Mouse (Mus musculus) adrenal gland, postnatal 36 days (tissue): ENCODE data around the gene Rhcg. TPM values are rescaled to one million over a fixed set of nuclear protein-coding genes. Genes with fewer than 3 reads are reported as not detected.

Experiments
- DNase-seq, 2 experiments: peaks; one replicate each; pipeline ENCODE4 v3.0.0; 2021; ENCODE audit warnings: mixed read lengths in 1 of 2
- total RNA-seq, 2 experiments: library from RNA; stranded (reverse); gene quantifications; 2 replicates each; pipeline ENCODE4 v1.2.3; 2021

Gene Rhcg
- total RNA-seq, 2 experiments from 2014 or later = 16.5 to 56.2 TPM

GRCm38 (mm10) chr7:79552702-79553101 lies 64.8 kb downstream of the Rhcg start:
- peak; percentile 12 to 32 for DNase-seq

- no peak for DNase-seq
Measured at GRCm38 (mm10) chr7:79548893-79549555, 68.4 kb downstream of the Rhcg start.

GRCm38 (mm10) chr7:79547092-79547491 lies 70.4 kb downstream of the Rhcg start:
- peak; percentile 88 to 89 for DNase-seq

GRCm38 (mm10) chr7:79545066-79545400 lies 72.4 kb downstream of the Rhcg start:
- DNase-seq = no peak

- DNase-seq = no peak
Measured at GRCm38 (mm10) chr7:79544281-79545065, 73.0 kb downstream of the Rhcg start.

Other genes starting within 250 kb of the Rhcg start
- not detected for gene Rlbp1, start 230.6 kb downstream of the Rhcg start, total RNA-seq
- gene Fanci, start 225.7 kb downstream of the Rhcg start, total RNA-seq = under 1 TPM; 0.63 to 0.99 TPM
- gene Polg, start 151.3 kb downstream of the Rhcg start, total RNA-seq = 10 to 100 TPM; 68.5 to 77.7 TPM
- gene Ticrr, start 42.5 kb upstream of the Rhcg start, total RNA-seq = under 1 TPM; 0.49 to 0.50 TPM
- gene Kif7, start 98.1 kb upstream of the Rhcg start, total RNA-seq = 1 to 10 TPM; 4.1 TPM
- gene Plin1, start 115.2 kb upstream of the Rhcg start, total RNA-seq = 100 to 1,000 TPM; 500 to 527 TPM
- 10 to 100 TPM; 49.2 to 49.3 TPM for gene Pex11a, start 125.5 kb upstream of the Rhcg start, total RNA-seq
- gene Wdr93, start 125.5 kb upstream of the Rhcg start, total RNA-seq = 1 to 10 TPM; 1.6 to 2.0 TPM
- not detected for gene Mesp1, start 176.1 kb upstream of the Rhcg start, total RNA-seq
- under 1 TPM; 0.26 to 0.79 TPM for gene Mesp2, start 193.1 kb upstream of the Rhcg start, total RNA-seq
- gene Anpep, start 243.4 kb upstream of the Rhcg start, total RNA-seq = 10 to 100 TPM in 1 of 2 experiments, 1 to 10 TPM in 1; 9.2 to 10.8 TPM